Mouse (Mus musculus): ENCODE data around the gene Ubald1. TPM values are rescaled to one million over a fixed set of nuclear protein-coding genes. Genes with fewer than 3 reads are reported as not detected.

Gene Ubald1
- total and polyA plus RNA-seq, 3 experiments, result 9.6 to 53.7 (median 11.6) TPM

DNA sequence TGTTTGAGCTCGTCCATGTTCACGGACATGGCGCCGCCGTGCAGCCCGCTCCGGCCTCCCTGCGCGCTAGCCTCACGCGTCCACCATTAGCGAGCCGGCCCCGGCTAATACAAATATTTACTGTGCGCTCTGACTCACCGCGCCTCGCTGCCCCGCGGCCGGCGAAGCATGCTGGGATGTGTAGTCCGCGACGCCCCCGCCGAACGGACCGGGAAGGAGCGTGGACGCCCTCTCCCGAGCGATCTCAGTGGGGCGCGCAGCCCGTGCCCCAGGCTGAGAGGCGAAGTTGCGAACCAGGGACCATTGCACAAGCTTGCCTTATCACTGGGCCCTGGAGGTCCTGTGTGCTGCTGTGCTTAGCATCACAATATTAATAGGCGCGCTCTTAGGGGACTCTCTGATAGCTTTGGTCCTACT, 399 bp downstream of the Ubald1 start (continued):
- TF ChIP-seq RAD21 (IDR thresholded peaks at IDR 0.05; ENCODE audit: low read depth, low read length), result peak; percentile 47
- TF ChIP-seq ETS1 (conservative IDR thresholded peaks at IDR 0.05; ENCODE audit: low read depth, low read length), result peak; percentile 28; the same call in 1 of the 2 replicates
- no peak for TF ChIP-seq ZC3H11A (IDR thresholded peaks at IDR 0.05; ENCODE audit: low read depth, low read length)
- TF ChIP-seq NRF1 (IDR thresholded peaks at IDR 0.05; ENCODE audit: low read depth, low read length), result peak; percentile 71
- TF ChIP-seq POLR2AphosphoS2 (IDR thresholded peaks at IDR 0.05; ENCODE audit: low read depth, low read length), result no peak; the same call in 1 of the 2 replicates
- TF ChIP-seq RCOR1 (conservative IDR thresholded peaks at IDR 0.05; ENCODE audit: low read depth, low read length), result no peak
- TF ChIP-seq MAX (IDR thresholded peaks at IDR 0.05; ENCODE audit: low read length), result peak; percentile 71
- 0 out of 2 replicates have a peak, but pooled peaks have one; percentile 10 for TF ChIP-seq CHD1 (IDR thresholded peaks at IDR 0.05; ENCODE audit: low read depth, low read length)
- no peak for TF ChIP-seq PAX5 (IDR thresholded peaks at IDR 0.05; ENCODE audit: low read length)
- TF ChIP-seq ZNF384 (IDR thresholded peaks at IDR 0.05; ENCODE audit: low read depth, low read length), result no peak
- TF ChIP-seq UBTF (IDR thresholded peaks at IDR 0.05; ENCODE audit: low read depth, low read length), result peak; percentile 38; the same call in 1 of the 2 replicates

GRCm38 (mm10) chr16:4879101-4879707, 911 bp downstream of the Ubald1 start:
- Histone ChIP-seq H3K4me1 (ENCODE audit: control insufficient read depth in 1 of 2, insufficient read depth in 2 of 2) (peaks cover 12 to 28% of the 10 kb centered on the region in 2 experiments), H3K27ac (ENCODE audit: insufficient read depth, low read depth) (peak overlapping the region; percentile 76), H3K9ac (ENCODE audit: insufficient read depth, low read depth) (peak overlapping the region; percentile 79), H3K9me3 (replicated peaks; ENCODE audit: low read length) (no peaks in the 10 kb centered on the region), H3K27me3 (replicated peaks) (no peaks in the 10 kb centered on the region), H3K79me2 (replicated peaks; ENCODE audit: control insufficient read depth, extremely low read depth, insufficient read depth, poor library complexity, severe bottlenecking) (peaks cover 20% of the 10 kb centered on the region), H3K36me3 (replicated peaks in 1 of 2; ENCODE audit: control insufficient read depth in 1 of 2, insufficient read depth in 1 of 2, low read length in 1 of 2) (peaks cover 22 to 38% of the 10 kb centered on the region in 2 experiments), H3K4me2 (ENCODE audit: insufficient read depth, low read depth, poor library complexity, severe bottlenecking) (peak overlapping the region; percentile 60), H3K4me3 (replicated peaks in 1 of 3; ENCODE audit: low read depth in 2 of 3, low read length in 2 of 3, poor library complexity in 1 of 3) (peak overlapping the region; percentile 65 to 86 (median 83))
- dilution Hi-C loops (cut with MboI; ENCODE audit: extremely low pct_ligation_motif_present, extremely low pct_unique_long_range_greater_than_20kb, low sequenced_read_pairs) (no loop called here), in situ Hi-C loops (cut with MboI; ENCODE audit: low pct_ligation_motif_present, low pct_unique_long_range_greater_than_20kb, low sequenced_read_pairs) (no loop called here)
- DNase-seq (ENCODE audit: extremely low read depth), result peak; percentile 45
- TF ChIP-seq BHLHE40 (IDR thresholded peaks at IDR 0.05; ENCODE audit: low read depth, low read length), result peak; percentile 59
- 0 out of 2 replicates have a peak, but pooled peaks have one; percentile 13 for TF ChIP-seq MYC (IDR thresholded peaks at IDR 0.05; ENCODE audit: low read depth, low read length)
- no peak for TF ChIP-seq KAT2A (IDR thresholded peaks at IDR 0.05; ENCODE audit: insufficient replicate concordance, low read length)
- peak; percentile 60; the same call in 1 of the 2 replicates for TF ChIP-seq MXI1 (IDR thresholded peaks at IDR 0.05; ENCODE audit: low read depth, low read length)
- TF ChIP-seq MEF2A (IDR thresholded peaks at IDR 0.05; ENCODE audit: borderline replicate concordance, low read depth, low read length), result no peak
